Mouse (Mus musculus) activated CD4-positive, CD25-positive, alpha-beta regulatory T cell, adult 4 months (primary cell): Measurements from ENCODE around the gene Tbx1. TPM values are rescaled to one million over a fixed set of nuclear protein-coding genes. Genes with fewer than 3 reads are reported as not detected.
A peak's percentile ranks its signal among the peaks of the same experiment; 100 is the strongest.

Experiments
- ATAC-seq: one replicate; pipeline ENCODE4 v1.8.0; 2017
- polyA plus RNA-seq, 2 experiments: library from polyadenylated mRNA; unstranded; fragments of 100-300 nt; shearing (Covaris generic); gene quantifications; one replicate each; pipeline ENCODE4 v1.2.1; 2017

The Tbx1 gene
- polyA plus RNA-seq, 2 experiments from 2014 or later = not detected

- no peak for ATAC-seq
Observed at GRCm38 (mm10) chr16:18547891-18548290, 42.6 kb downstream of the Tbx1 start.

GRCm38 (mm10) chr16:18543151-18543829, 47.2 kb downstream of the Tbx1 start:
- ATAC-seq = no peak

GRCm38 (mm10) chr16:18539281-18539680, 51.2 kb downstream of the Tbx1 start:
- ATAC-seq = no peak

- no peak for ATAC-seq
Observed at GRCm38 (mm10) chr16:18537407-18537990, 53.0 kb downstream of the Tbx1 start.

- peak; percentile 100 for ATAC-seq
Observed at GRCm38 (mm10) chr16:18533061-18533460, 57.4 kb downstream of the Tbx1 start.

Other genes starting within 250 kb of the Tbx1 start
- gene Tango2, start 242.6 kb downstream of the Tbx1 start, polyA plus RNA-seq = 10 to 100 TPM; 55.4 to 58.0 TPM
- gene Arvcf, start 242.5 kb downstream of the Tbx1 start, polyA plus RNA-seq = under 1 TPM; 0.51 to 0.93 TPM
- 10 to 100 TPM; 16.2 to 21.6 TPM for gene Txnrd2, start 164.3 kb downstream of the Tbx1 start, polyA plus RNA-seq
- gene Comt, start 163.8 kb downstream of the Tbx1 start, polyA plus RNA-seq = 10 to 100 TPM; 45.6 to 60.6 TPM
- gene Gnb1l, start 92.0 kb downstream of the Tbx1 start, polyA plus RNA-seq = 10 to 100 TPM; 11.4 to 11.9 TPM
- 1 to 10 TPM; 1.4 to 2.6 TPM for gene Rtl10, start 91.8 kb downstream of the Tbx1 start, polyA plus RNA-seq
- not detected for gene Gp1bb, start 31.7 kb upstream of the Tbx1 start, polyA plus RNA-seq
- gene Gm49601, start 35.8 kb upstream of the Tbx1 start, polyA plus RNA-seq = not detected
- under 1 TPM; 0.28 to 0.51 TPM for gene Sept5, start 39.3 kb upstream of the Tbx1 start, polyA plus RNA-seq
- not detected for gene Cldn5, start 186.2 kb upstream of the Tbx1 start, polyA plus RNA-seq
- 100 to 1,000 TPM; 126 to 139 TPM for gene Ufd1, start 221.1 kb upstream of the Tbx1 start, polyA plus RNA-seq
- 10 to 100 TPM; 12.2 to 15.1 TPM for gene Cdc45, start 221.3 kb upstream of the Tbx1 start, polyA plus RNA-seq
- gene 2510002D24Rik, start 245.9 kb upstream of the Tbx1 start, polyA plus RNA-seq = 100 to 1,000 TPM in 1 of 2 experiments, 10 to 100 TPM in 1; 78.3 to 102 TPM
- not detected for gene Gm28539, start 245.9 kb upstream of the Tbx1 start, polyA plus RNA-seq